Mouse (Mus musculus): ENCODE measurements at regions not wholly inside any gene's neighbourhood (a gene's known extent, or its start where the extent isn't known, plus 50 kb on each side); places are given as distances from the start of the nearest gene placed in this dataset.
A peak's percentile ranks its signal among the peaks of the same experiment; 100 is the strongest.

GRCm38 (mm10) chr7:69770980-69771348 lies 595.6 kb downstream of the Nr2f2 start:
- peak; percentile 26 for DNase-seq (ENCODE audit: low read depth)
- TF ChIP-seq CTCF (IDR thresholded peaks at IDR 0.05; ENCODE audit: borderline replicate concordance, extremely low read depth, insufficient read depth, insufficient read length) (no peak), POLR2A (IDR thresholded peaks at IDR 0.05; ENCODE audit: borderline replicate concordance, extremely low read depth, insufficient read depth, insufficient read length, poor library complexity, severe bottlenecking) (no peak)

- peak; percentile 77 for DNase-seq (ENCODE audit: low read depth)
- TF ChIP-seq CTCF (IDR thresholded peaks at IDR 0.05; ENCODE audit: borderline replicate concordance, extremely low read depth, insufficient read depth, insufficient read length) (no peak), POLR2A (IDR thresholded peaks at IDR 0.05; ENCODE audit: borderline replicate concordance, extremely low read depth, insufficient read depth, insufficient read length, poor library complexity, severe bottlenecking) (no peak)
Measured at GRCm38 (mm10) chr7:69770313-69770979, 596.1 kb downstream of the Nr2f2 start.

DNA sequence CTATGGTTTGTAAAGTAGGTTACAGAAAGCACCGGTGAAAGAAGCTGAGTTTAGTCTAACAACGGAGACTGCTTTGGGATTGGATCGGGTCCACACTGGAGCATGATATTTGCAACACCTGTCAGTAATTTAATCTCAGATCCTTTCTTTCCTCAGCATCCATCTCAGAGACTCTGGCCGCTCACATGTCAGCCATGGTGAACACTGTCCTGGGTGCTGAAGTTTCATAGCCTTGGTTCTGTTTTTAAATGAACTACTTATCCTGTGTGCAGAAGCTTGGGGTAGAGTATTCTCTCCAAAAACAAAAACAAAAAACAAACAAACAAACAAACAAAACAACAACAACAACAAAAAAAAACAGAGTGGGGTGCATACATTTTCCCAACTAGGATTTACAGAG lies 600.1 kb downstream of the Nr2f2 start:
- TF ChIP-seq POLR2A (IDR thresholded peaks at IDR 0.05; ENCODE audit: borderline replicate concordance, extremely low read depth, insufficient read depth, insufficient read length, poor library complexity, severe bottlenecking) (no peak), CTCF (IDR thresholded peaks at IDR 0.05; ENCODE audit: borderline replicate concordance, extremely low read depth, insufficient read depth, insufficient read length) (no peak)
- no peak for DNase-seq (ENCODE audit: low read depth)

- TF ChIP-seq CTCF (IDR thresholded peaks at IDR 0.05; ENCODE audit: borderline replicate concordance, extremely low read depth, insufficient read depth, insufficient read length) (no peak), POLR2A (IDR thresholded peaks at IDR 0.05; ENCODE audit: borderline replicate concordance, extremely low read depth, insufficient read depth, insufficient read length, poor library complexity, severe bottlenecking) (no peak)
- DNase-seq (ENCODE audit: low read depth): peak; percentile 29
Measured at GRCm38 (mm10) chr7:69740495-69740894, 626.0 kb downstream of the Nr2f2 start.

DNA sequence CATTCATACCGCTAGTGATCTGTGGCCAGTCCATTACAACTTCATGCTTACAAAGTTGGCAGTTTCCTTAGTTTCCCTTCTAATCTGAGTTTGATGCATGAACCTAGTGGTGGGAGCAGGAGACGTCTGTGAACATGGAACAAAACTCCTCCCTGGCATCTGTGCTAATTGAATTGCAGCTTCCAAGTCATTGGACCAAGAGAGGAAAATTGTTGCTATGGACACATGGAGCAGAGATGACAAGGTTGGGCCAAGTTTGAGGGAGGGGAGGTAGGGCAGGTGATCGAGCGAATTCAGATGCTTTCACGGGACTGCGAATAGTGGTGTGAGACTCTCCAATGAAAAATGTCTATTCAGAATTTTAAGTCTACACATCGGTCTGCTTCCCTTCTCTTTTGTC lies 627.5 kb downstream of the Nr2f2 start:
- DNase-seq (ENCODE audit: low read depth): peak; percentile 32
- TF ChIP-seq CTCF (IDR thresholded peaks at IDR 0.05; ENCODE audit: borderline replicate concordance, extremely low read depth, insufficient read depth, insufficient read length): no peak
- no peak for TF ChIP-seq POLR2A (IDR thresholded peaks at IDR 0.05; ENCODE audit: borderline replicate concordance, extremely low read depth, insufficient read depth, insufficient read length, poor library complexity, severe bottlenecking)

DNA sequence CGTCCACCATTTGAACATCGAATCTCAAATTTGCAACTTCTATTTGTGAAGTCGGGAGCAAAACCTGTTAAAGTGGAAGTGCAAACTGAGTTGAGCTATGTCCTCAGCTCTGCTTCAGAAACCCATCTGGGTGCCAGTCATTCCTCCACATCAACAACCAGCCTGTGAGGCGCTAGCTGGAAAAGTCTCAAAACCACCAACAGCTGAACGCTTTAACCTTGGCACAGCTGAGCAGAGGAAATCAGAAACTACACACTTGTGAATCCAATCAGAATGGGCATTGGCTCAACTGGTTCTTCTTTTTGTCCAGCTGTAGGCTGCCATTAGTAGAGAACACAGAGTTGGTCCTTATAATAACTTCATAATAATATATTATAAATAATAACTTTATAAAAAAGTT lies 651.5 kb downstream of the Nr2f2 start:
- DNase-seq (ENCODE audit: low read depth): peak; percentile 13
- no peak for TF ChIP-seq CTCF (IDR thresholded peaks at IDR 0.05; ENCODE audit: borderline replicate concordance, extremely low read depth, insufficient read depth, insufficient read length)

GRCm38 (mm10) chr7:69670211-69670610 lies 696.3 kb downstream of the Nr2f2 start:
- no peak for TF ChIP-seq CTCF (IDR thresholded peaks at IDR 0.05; ENCODE audit: borderline replicate concordance, extremely low read depth, insufficient read depth, insufficient read length)
- no peak for TF ChIP-seq POLR2A (IDR thresholded peaks at IDR 0.05; ENCODE audit: borderline replicate concordance, extremely low read depth, insufficient read depth, insufficient read length, poor library complexity, severe bottlenecking)
- no peak for DNase-seq (ENCODE audit: low read depth)

DNA sequence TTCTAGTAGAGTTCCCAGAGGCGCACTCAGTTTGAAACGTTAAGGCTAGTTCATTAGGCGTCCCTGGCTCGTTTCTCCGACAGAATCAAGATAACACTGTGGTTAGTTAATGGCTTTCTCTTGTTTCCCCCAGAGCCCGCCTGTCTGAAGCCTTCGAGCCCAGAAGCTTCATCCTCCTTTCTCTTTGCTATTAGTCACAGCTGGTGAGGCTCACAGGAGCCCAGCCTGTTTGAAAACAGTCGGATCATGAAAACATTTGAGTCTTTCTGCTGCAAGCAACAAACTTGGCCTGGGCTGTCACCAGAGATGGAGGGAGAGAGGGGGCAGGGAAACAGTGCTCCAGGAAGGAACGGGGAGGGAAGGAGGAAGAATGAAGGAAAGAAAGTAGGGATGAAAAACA lies 711.0 kb downstream of the Nr2f2 start:
- DNase-seq (ENCODE audit: low read depth): peak; percentile 56
- TF ChIP-seq POLR2A (IDR thresholded peaks at IDR 0.05; ENCODE audit: borderline replicate concordance, extremely low read depth, insufficient read depth, insufficient read length, poor library complexity, severe bottlenecking) (no peak), CTCF (IDR thresholded peaks at IDR 0.05; ENCODE audit: borderline replicate concordance, extremely low read depth, insufficient read depth, insufficient read length) (no peak)

DNA sequence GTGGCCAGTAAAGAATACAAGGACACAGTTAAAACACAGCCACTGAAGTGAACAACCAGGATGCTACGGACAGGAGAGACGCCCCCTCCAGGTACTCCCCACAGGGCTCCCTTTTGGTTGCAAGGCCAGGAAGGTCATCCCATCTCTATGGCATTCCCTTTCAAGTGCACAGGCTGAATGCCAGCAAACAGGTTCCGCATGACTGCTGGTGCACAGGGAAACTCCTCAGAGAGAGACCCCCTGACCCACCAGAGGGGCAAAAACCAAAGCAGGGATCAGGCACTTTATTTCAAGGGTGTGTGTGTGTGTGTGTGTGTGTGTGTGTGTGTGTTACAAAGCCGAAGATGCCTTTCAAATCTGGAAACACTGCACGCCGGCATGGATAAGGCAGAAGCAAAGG lies 721.1 kb downstream of the Nr2f2 start:
- peak; percentile 45 for DNase-seq (ENCODE audit: low read depth)
- TF ChIP-seq CTCF (IDR thresholded peaks at IDR 0.05; ENCODE audit: borderline replicate concordance, extremely low read depth, insufficient read depth, insufficient read length) (no peak), POLR2A (IDR thresholded peaks at IDR 0.05; ENCODE audit: borderline replicate concordance, extremely low read depth, insufficient read depth, insufficient read length, poor library complexity, severe bottlenecking) (no peak)

GRCm38 (mm10) chr7:69641652-69642051 lies 724.9 kb downstream of the Nr2f2 start:
- TF ChIP-seq CTCF (IDR thresholded peaks at IDR 0.05; ENCODE audit: borderline replicate concordance, extremely low read depth, insufficient read depth, insufficient read length): no peak
- TF ChIP-seq POLR2A (IDR thresholded peaks at IDR 0.05; ENCODE audit: borderline replicate concordance, extremely low read depth, insufficient read depth, insufficient read length, poor library complexity, severe bottlenecking): no peak
- DNase-seq (ENCODE audit: low read depth): peak; percentile 49

DNA sequence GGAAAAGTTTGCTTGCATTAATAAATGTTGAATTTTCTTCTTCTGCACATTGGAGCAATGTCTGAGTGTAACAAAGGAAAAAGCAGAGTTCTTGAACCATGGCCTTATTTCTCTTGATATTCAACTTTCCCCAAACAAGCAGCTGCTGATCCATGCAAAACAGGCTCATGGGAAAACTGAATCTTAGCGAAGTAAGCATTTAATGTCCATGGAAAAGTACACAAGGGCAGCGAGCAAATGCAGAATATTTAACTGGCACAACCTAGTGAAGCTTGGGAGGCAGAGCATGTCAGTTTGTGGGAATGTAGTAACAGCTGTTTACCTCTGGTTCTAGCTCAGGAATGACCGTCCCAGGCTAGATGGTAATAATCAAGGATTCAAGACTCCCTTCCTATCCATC lies 766.7 kb downstream of the Nr2f2 start:
- no peak for DNase-seq (ENCODE audit: low read depth)
- no peak for TF ChIP-seq POLR2A (IDR thresholded peaks at IDR 0.05; ENCODE audit: borderline replicate concordance, extremely low read depth, insufficient read depth, insufficient read length, poor library complexity, severe bottlenecking)
- TF ChIP-seq CTCF (IDR thresholded peaks at IDR 0.05; ENCODE audit: borderline replicate concordance, extremely low read depth, insufficient read depth, insufficient read length): no peak

- DNase-seq (ENCODE audit: low read depth): peak; percentile 83
- no peak for TF ChIP-seq POLR2A (IDR thresholded peaks at IDR 0.05; ENCODE audit: borderline replicate concordance, extremely low read depth, insufficient read depth, insufficient read length, poor library complexity, severe bottlenecking)
- TF ChIP-seq CTCF (IDR thresholded peaks at IDR 0.05; ENCODE audit: borderline replicate concordance, extremely low read depth, insufficient read depth, insufficient read length): peak; percentile 10; the same call in 1 of the 2 replicates
Measured at GRCm38 (mm10) chr7:69585716-69586115, 780.8 kb downstream of the Nr2f2 start.
